25 mouse cellular contexts compared by ENCODE assay signal in the genomic region with DNA sequence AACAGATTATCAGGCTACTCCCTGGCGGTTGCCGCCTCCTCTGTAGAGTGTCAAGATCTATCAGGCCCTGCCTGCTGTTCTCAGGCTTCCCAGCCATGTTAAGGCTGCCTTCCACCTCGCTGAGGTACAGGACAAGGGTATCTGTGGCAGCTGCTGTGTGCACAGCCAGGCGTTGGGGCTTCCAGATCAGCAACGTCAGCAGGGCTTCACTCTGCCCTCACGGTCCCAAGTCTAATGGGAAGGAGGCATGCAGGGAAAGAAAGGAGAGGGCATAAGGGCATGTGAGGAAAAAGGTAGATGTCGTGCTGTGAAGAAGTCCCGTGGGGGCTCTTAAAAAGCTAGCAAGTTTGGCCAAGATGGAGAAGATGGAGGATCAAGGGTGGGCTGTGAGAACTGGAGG. TPM values are rescaled to one million over a fixed set of nuclear protein-coding genes. Genes with fewer than 3 reads are reported as not detected.
A peak's percentile ranks its signal among the peaks of the same experiment; 100 is the strongest.
DNase-seq lines count a peak whose midpoint lies in the region; ATAC-seq lines count a peak whose summit lies in the region.
"Had no signal": no experiment of that assay in that cellular context is flagged by ENCODE, and none has a peak within 500 bp of the region (broad histone marks: within the 10 kb centered on the region; RNA-seq: fewer than 3 reads in every experiment).

No protein-coding gene starts in this region.

- H3K4me3 ChIP-seq in heart, embryonic 15.5 days: no peak overlapping the region
- no peak overlapping the region for H3K4me3 ChIP-seq in midbrain, embryonic 10.5 days
- no peak overlapping the region for H3K4me3 ChIP-seq in midbrain, embryonic 15.5 days
- H3K4me3 ChIP-seq: embryonic facial prominence, embryonic 15.5 days; hindbrain, embryonic 12.5 days; neural tube, embryonic 13.5 days had no signal

- no peaks in the 10 kb centered on the region for H3K27me3 ChIP-seq in heart, embryonic 15.5 days
- peaks cover 16% of the 10 kb centered on the region for H3K27me3 ChIP-seq in midbrain, embryonic 10.5 days (ENCODE audit: low read depth, poor library complexity, severe bottlenecking)
- 0 out of 2 replicates have a peak, but pooled peaks cover 2% of the 10 kb centered on the region for H3K27me3 ChIP-seq in midbrain, embryonic 15.5 days (replicated peaks)
- H3K27me3 ChIP-seq: embryonic facial prominence, embryonic 15.5 days; hindbrain, embryonic 12.5 days; neural tube, embryonic 13.5 days; Patski had no signal

- 52% methylated on average over 8 of the region's 8 CpGs for WGBS in heart, embryonic 15.5 days
- WGBS in midbrain, embryonic 10.5 days: 72% methylated on average over 8 of the region's 8 CpGs
- WGBS in midbrain, embryonic 15.5 days: 73% methylated on average over 8 of the region's 8 CpGs

- no peak for DNase-seq in heart, postnatal 4 days
- no peak for DNase-seq in midbrain, embryonic 10.5 days (ENCODE audit: low spot score)
- peak; percentile 66 to 69 for DNase-seq in kidney, postnatal 36 days
- DNase-seq in adrenal gland, postnatal 10 days: no peak
- no peak for DNase-seq in spleen, adult 12 weeks (ENCODE audit: low spot score)
- DNase-seq: cerebellum, adult 9-11 months; gastrocnemius, postnatal 14 days; layer of hippocampus, adult 9-11 months; liver, postnatal 0 days; lung, postnatal 36 days; right cerebral cortex, postnatal 14 days; thymus, postnatal 4 days had no signal

- no peak for ATAC-seq in heart, embryonic 15.5 days (replicated peaks; ENCODE audit: insufficient number of reproducible peaks, insufficient read depth, low FRiP score, low read depth)
- ATAC-seq in midbrain, embryonic 15.5 days (replicated peaks): no peak
- ATAC-seq: activated CD4-positive, CD25-positive, alpha-beta regulatory T cell, adult 4 months; liver, postnatal 0 days; Patski had no signal

- H3K4me2 ChIP-seq in heart, embryonic 15.5 days: no peak overlapping the region
- no peak overlapping the region for H3K4me2 ChIP-seq in midbrain, embryonic 15.5 days
- H3K4me2 ChIP-seq: embryonic facial prominence, embryonic 15.5 days; hindbrain, embryonic 12.5 days; midbrain, embryonic 11.5 days; neural tube, embryonic 13.5 days had no signal

- H3K27ac ChIP-seq in heart, embryonic 15.5 days: 0 out of 2 replicates have a peak overlapping the region, but pooled peaks have one; percentile 75
- 0 out of 2 replicates have a peak overlapping the region, but pooled peaks have one; percentile 19 for H3K27ac ChIP-seq in midbrain, embryonic 10.5 days (replicated peaks)
- H3K27ac ChIP-seq in midbrain, embryonic 15.5 days: no peak overlapping the region
- H3K27ac ChIP-seq: hindbrain, embryonic 12.5 days; neural tube, embryonic 13.5 days had no signal

- H3K9me3 ChIP-seq in heart, embryonic 15.5 days (replicated peaks): no peaks in the 10 kb centered on the region
- H3K9me3 ChIP-seq in midbrain, embryonic 10.5 days (replicated peaks): no peaks in the 10 kb centered on the region
- H3K9me3 ChIP-seq in midbrain, embryonic 15.5 days: no peaks in the 10 kb centered on the region
- H3K9me3 ChIP-seq: embryonic facial prominence, embryonic 15.5 days; hindbrain, embryonic 12.5 days; neural tube, embryonic 13.5 days had no signal

- H3K9ac ChIP-seq in heart, embryonic 15.5 days: no peak overlapping the region
- H3K9ac ChIP-seq in midbrain, embryonic 15.5 days: no peak overlapping the region
- H3K9ac ChIP-seq: embryonic facial prominence, embryonic 15.5 days; hindbrain, embryonic 12.5 days; liver, postnatal 0 days; neural tube, embryonic 13.5 days had no signal

- no peaks in the 10 kb centered on the region for H3K36me3 ChIP-seq in heart, embryonic 15.5 days
- H3K36me3 ChIP-seq in midbrain, embryonic 10.5 days: no peaks in the 10 kb centered on the region
- no peaks in the 10 kb centered on the region for H3K36me3 ChIP-seq in midbrain, embryonic 15.5 days (replicated peaks)
- H3K36me3 ChIP-seq: embryonic facial prominence, embryonic 15.5 days; hindbrain, embryonic 12.5 days; neural tube, embryonic 13.5 days had no signal

- peaks cover 82% of the 10 kb centered on the region for H3K4me1 ChIP-seq in heart, embryonic 15.5 days (replicated peaks)
- H3K4me1 ChIP-seq in midbrain, embryonic 10.5 days: peaks cover 30% of the 10 kb centered on the region
- peaks cover 10% of the 10 kb centered on the region; the same call in 1 of the 2 replicates for H3K4me1 ChIP-seq in midbrain, embryonic 15.5 days

RNA-seq across cellular contexts. Expression of a gene that starts 14.1 kb away (rescaled TPM):
- 36.9 and 49.0 TPM in 2 replicates for polyA plus RNA-seq in heart, embryonic 15.5 days (2015; fragmentation: Nextera tagmentation; extraction: Ambion mirVana)
- 10 to 100 TPM; 20.0 to 24.1 TPM for total RNA-seq in heart, postnatal 4 days (2021)
- polyA plus RNA-seq in midbrain, embryonic 10.5 days (2016; fragmentation: Nextera tagmentation; extraction: Ambion mirVana): 23.2 and 29.8 TPM in 2 replicates
- polyA plus RNA-seq in midbrain, embryonic 15.5 days (2015; fragmentation: Nextera tagmentation; extraction: Ambion mirVana): 3.6 and 4.4 TPM in 2 replicates
- total RNA-seq in adrenal gland, postnatal 10 days (2021): 10 to 100 TPM; 52.0 to 57.7 TPM

RNA-seq across cellular contexts. Expression of a gene that starts 46.9 kb away (rescaled TPM):
- polyA plus RNA-seq in heart, embryonic 15.5 days (2015; fragmentation: Nextera tagmentation; extraction: Ambion mirVana): not detected in 2 replicates
- total RNA-seq in heart, postnatal 4 days (2021): not detected
- polyA plus RNA-seq in midbrain, embryonic 10.5 days (2016; fragmentation: Nextera tagmentation; extraction: Ambion mirVana): not detected in 2 replicates
- polyA plus RNA-seq in midbrain, embryonic 15.5 days (2015; fragmentation: Nextera tagmentation; extraction: Ambion mirVana): not detected in 2 replicates
- total RNA-seq in adrenal gland, postnatal 10 days (2021): 10 to 100 TPM; 31.2 to 68.1 TPM
- total RNA-seq: gastrocnemius, postnatal 14 days; left cerebral cortex, adult 8-10 months had no signal
- polyA plus RNA-seq: activated CD4-positive, CD25-positive, alpha-beta regulatory T cell, adult 4 months; C2C12; embryonic facial prominence, embryonic 15.5 days; forebrain, embryonic 11.5 days; frontal cortex, adult 2 months; hindbrain, embryonic 12.5 days; limb, embryonic 14.5 days; midbrain, embryonic 11.5 days; neural tube, embryonic 13.5 days; Patski had no signal

Comparison
In these comparisons a context has a peak if more than half of its experiments do, and no peak if none do; other contexts are left out.
1. DNase-seq: peak in kidney, postnatal 36 days (2 of 2); none in heart, postnatal 4 days (single experiment), midbrain, embryonic 10.5 days (single experiment), adrenal gland, postnatal 10 days (single experiment) and spleen, adult 12 weeks (single experiment).